ENCODE assay signal across 10 mouse cellular contexts in the genomic region with DNA sequence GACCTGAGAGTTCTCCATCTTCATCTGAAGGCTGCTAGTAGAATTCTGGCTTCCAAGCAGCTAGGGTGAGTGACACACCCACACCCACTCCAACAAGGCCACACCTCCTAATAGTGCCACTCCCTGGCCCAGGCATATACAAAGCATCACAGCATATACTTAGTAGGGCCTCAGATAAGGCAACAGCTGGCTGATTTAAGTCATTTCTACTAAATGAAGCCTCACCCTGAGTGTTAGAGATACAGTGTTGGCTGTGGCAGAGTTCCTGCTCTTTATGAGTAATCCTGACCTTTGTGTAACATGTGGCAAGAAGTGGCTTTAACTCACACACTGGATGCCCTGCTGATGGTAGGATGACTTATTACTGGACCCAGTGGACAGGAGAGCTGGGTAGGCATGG. TPM values are rescaled to one million over a fixed set of nuclear protein-coding genes. Genes with fewer than 3 reads are reported as not detected.
A peak's percentile ranks its signal among the peaks of the same experiment; 100 is the strongest.
DNase-seq lines count a peak whose midpoint lies in the region; ATAC-seq and TF ChIP-seq lines count a peak whose summit lies in the region.
"Had no signal": no experiment of that assay in that cellular context is flagged by ENCODE, and none has a peak within 500 bp of the region (broad histone marks: within the 10 kb centered on the region; RNA-seq: fewer than 3 reads in every experiment).

No protein-coding gene starts in this region.

- H3K9ac ChIP-seq in heart, embryonic 12.5 days: no peak overlapping the region
- no peak overlapping the region for H3K9ac ChIP-seq in stomach, embryonic 15.5 days

- peaks cover 67% of the 10 kb centered on the region for H3K36me3 ChIP-seq in heart, embryonic 12.5 days
- H3K36me3 ChIP-seq in stomach, embryonic 15.5 days: peaks cover 21% of the 10 kb centered on the region

- DNase-seq in heart, adult 9 months (ENCODE audit: low spot score in 2 of 2): no peak
- peak; percentile 77 for DNase-seq in liver
- DNase-seq in layer of hippocampus, postnatal 25 days (ENCODE audit: extremely low spot score in 1 of 2, low spot score in 1 of 2): no peak
- DNase-seq in left cerebral cortex, adult 2 months (ENCODE audit: extremely low spot score in 1 of 2, low spot score in 2 of 2): no peak
- DNase-seq: kidney, postnatal 10 days had no signal

- intact Hi-C loops in left cerebral cortex, adult 2 months (cut with DNase I): no loop called here

- H3K4me2 ChIP-seq in heart, embryonic 12.5 days: no peak overlapping the region
- no peak overlapping the region for H3K4me2 ChIP-seq in stomach, embryonic 15.5 days

- peak; percentile 72; the same call in 1 of the 2 replicates for ATAC-seq in heart, embryonic 12.5 days (ENCODE audit: insufficient number of reproducible peaks, low FRiP score)
- peak; percentile 72 for ATAC-seq in stomach, embryonic 15.5 days (ENCODE audit: insufficient read depth, low FRiP score, low read depth)
- no peak for ATAC-seq in cerebellum, adult (ENCODE audit: insufficient number of reproducible peaks, low FRiP score, low TSS enrichment)

- no peaks in the 10 kb centered on the region for H3K9me3 ChIP-seq in heart, embryonic 12.5 days (replicated peaks)
- no peaks in the 10 kb centered on the region for H3K9me3 ChIP-seq in stomach, embryonic 15.5 days
- H3K9me3 ChIP-seq: hindbrain, embryonic 10.5 days had no signal

- H3K4me1 ChIP-seq in heart, embryonic 12.5 days (replicated peaks): peaks cover 9% of the 10 kb centered on the region
- peaks cover 10% of the 10 kb centered on the region for H3K4me1 ChIP-seq in bone marrow, adult 2 months (ENCODE audit: control insufficient read depth, insufficient read depth, low read length)
- 0 out of 2 replicates have a peak, but pooled peaks cover 3% of the 10 kb centered on the region for H3K4me1 ChIP-seq in stomach, embryonic 15.5 days
- H3K4me1 ChIP-seq: hindbrain, embryonic 10.5 days had no signal

- TF ChIP-seq POLR2A in bone marrow, adult 2 months (IDR thresholded peaks at IDR 0.05; ENCODE audit: borderline replicate concordance, control insufficient read depth, low read depth, low read length): no peak

- no peaks in the 10 kb centered on the region for H3K27me3 ChIP-seq in heart, embryonic 12.5 days (replicated peaks)
- no peaks in the 10 kb centered on the region for H3K27me3 ChIP-seq in stomach, embryonic 15.5 days (replicated peaks)

- no peak overlapping the region for H3K27ac ChIP-seq in heart, embryonic 12.5 days (ENCODE audit: poor library complexity, severe bottlenecking)
- 0 out of 2 replicates have a peak overlapping the region, but pooled peaks have one; percentile 23 for H3K27ac ChIP-seq in bone marrow, adult 2 months (ENCODE audit: control insufficient read depth, insufficient read depth, low read depth, low read length, poor library complexity)
- H3K27ac ChIP-seq in stomach, embryonic 15.5 days: no peak overlapping the region
- H3K27ac ChIP-seq in left cerebral cortex, adult 2 months: no peak overlapping the region
- H3K27ac ChIP-seq: hindbrain, embryonic 10.5 days had no signal

- H3K4me3 ChIP-seq in heart, embryonic 12.5 days: no peak overlapping the region
- no peak overlapping the region for H3K4me3 ChIP-seq in bone marrow, adult 2 months (replicated peaks; ENCODE audit: control insufficient read depth, low read depth, low read length)
- no peak overlapping the region for H3K4me3 ChIP-seq in stomach, embryonic 15.5 days (replicated peaks)
- no peak overlapping the region for H3K4me3 ChIP-seq in left cerebral cortex, adult 2 months
- H3K4me3 ChIP-seq: hindbrain, embryonic 10.5 days had no signal

- TF ChIP-seq CTCF in bone marrow, adult 2 months (IDR thresholded peaks at IDR 0.05; ENCODE audit: control insufficient read depth, insufficient read depth, low read length): no peak
- no peak for TF ChIP-seq CTCF in left cerebral cortex, adult 2 months (IDR thresholded peaks at IDR 0.05)

RNA-seq across cellular contexts. Expression of a gene that starts 9.5 kb away (rescaled TPM):
- 123 and 124 TPM in 2 replicates for polyA plus RNA-seq in heart, embryonic 12.5 days (2016; fragmentation: Nextera tagmentation; extraction: Ambion mirVana)
- 49.8 and 90.6 TPM in 2 replicates for polyA plus RNA-seq in bone marrow, adult 2 months (2011; ENCODE audit: insufficient read depth, insufficient read length, low replicate concordance, missing spikeins)
- 95.8 and 97.9 TPM in 2 replicates for polyA plus RNA-seq in stomach, embryonic 15.5 days (2015; fragmentation: Nextera tagmentation; extraction: Ambion mirVana)
- total RNA-seq in layer of hippocampus, postnatal 25 days (2021): 100 to 1,000 TPM; 101 to 109 TPM
- 100 to 1,000 TPM; 107 to 132 TPM for total RNA-seq in left cerebral cortex, adult 2 months (2021)

RNA-seq across cellular contexts. Expression of a gene that starts 46.9 kb away (rescaled TPM):
- polyA plus RNA-seq in heart, embryonic 12.5 days (2016; fragmentation: Nextera tagmentation; extraction: Ambion mirVana): 15.8 and 16.0 TPM in 2 replicates
- 24.2 and 28.3 TPM in 2 replicates for polyA plus RNA-seq in bone marrow, adult 2 months (2011; ENCODE audit: insufficient read depth, insufficient read length, low replicate concordance, missing spikeins)
- polyA plus RNA-seq in stomach, embryonic 15.5 days (2015; fragmentation: Nextera tagmentation; extraction: Ambion mirVana): 13.0 and 14.1 TPM in 2 replicates
- total RNA-seq in layer of hippocampus, postnatal 25 days (2021): 10 to 100 TPM; 19.9 to 23.6 TPM
- 10 to 100 TPM; 13.9 to 17.3 TPM for total RNA-seq in left cerebral cortex, adult 2 months (2021)

RNA-seq across cellular contexts. Expression of a gene that starts 55.3 kb away (rescaled TPM):
- 2.1 and 2.5 TPM in 2 replicates for polyA plus RNA-seq in heart, embryonic 12.5 days (2016; fragmentation: Nextera tagmentation; extraction: Ambion mirVana)
- 5.5 and 6.4 TPM in 2 replicates for polyA plus RNA-seq in bone marrow, adult 2 months (2011; ENCODE audit: insufficient read depth, insufficient read length, low replicate concordance, missing spikeins)
- polyA plus RNA-seq in stomach, embryonic 15.5 days (2015; fragmentation: Nextera tagmentation; extraction: Ambion mirVana): 2.6 and 3.0 TPM in 2 replicates
- total RNA-seq in layer of hippocampus, postnatal 25 days (2021): 1 to 10 TPM; 2.6 to 5.0 TPM
- 1 to 10 TPM; 4.5 to 4.8 TPM for total RNA-seq in left cerebral cortex, adult 2 months (2021)

RNA-seq across cellular contexts. Expression of a gene that starts 55.3 kb away (rescaled TPM):
- 52.2 and 58.7 TPM in 2 replicates for polyA plus RNA-seq in heart, embryonic 12.5 days (2016; fragmentation: Nextera tagmentation; extraction: Ambion mirVana)
- 50.5 and 59.1 TPM in 2 replicates for polyA plus RNA-seq in bone marrow, adult 2 months (2011; ENCODE audit: insufficient read depth, insufficient read length, low replicate concordance, missing spikeins)
- 66.3 and 70.8 TPM in 2 replicates for polyA plus RNA-seq in stomach, embryonic 15.5 days (2015; fragmentation: Nextera tagmentation; extraction: Ambion mirVana)
- 10 to 100 TPM; 38.4 to 39.7 TPM for total RNA-seq in layer of hippocampus, postnatal 25 days (2021)
- 10 to 100 TPM; 67.2 to 76.2 TPM for total RNA-seq in left cerebral cortex, adult 2 months (2021)
